Mouse (Mus musculus) central nervous system, embryonic 11.5 days (tissue): Measurements from ENCODE around the gene P2rx1. TPM values are rescaled to one million over a fixed set of nuclear protein-coding genes. Genes with fewer than 3 reads are reported as not detected.

Experiments
- polyA plus RNA-seq: library from polyadenylated mRNA; depleted of rRNA; stranded (reverse); fragments of >200 nt; gene quantifications from 2 replicates; pipeline ENCODE4 v1.2.3, GENCODE M21; 2012; rRNA removed

The P2rx1 gene
- 1.2 and 1.7 TPM in 2 replicates for polyA plus RNA-seq

DNA sequence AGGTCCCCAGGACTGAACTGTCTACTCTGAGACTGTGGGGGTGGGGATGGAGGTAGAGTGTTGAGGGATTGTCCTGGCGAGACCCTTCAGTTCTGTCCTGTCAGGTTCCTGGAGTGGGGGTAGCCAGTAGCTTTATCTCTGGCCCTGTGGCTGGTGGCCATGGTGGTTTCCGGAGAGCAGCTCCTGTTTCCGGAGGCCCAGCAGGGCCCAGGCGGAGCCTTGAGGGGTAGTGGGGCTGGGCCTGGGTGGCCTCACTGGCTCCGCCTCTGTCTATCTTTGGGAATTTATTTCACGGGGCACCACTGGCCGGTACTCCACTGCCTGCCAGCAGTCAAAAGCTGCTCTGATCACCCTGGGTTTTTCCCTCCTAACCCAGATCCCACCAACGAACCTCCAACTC lies at the start of gene P2rx1:
TSS of gene P2rx1 (plus strand) at position 333 of the 400 bp plus-strand sequence.

DNA sequence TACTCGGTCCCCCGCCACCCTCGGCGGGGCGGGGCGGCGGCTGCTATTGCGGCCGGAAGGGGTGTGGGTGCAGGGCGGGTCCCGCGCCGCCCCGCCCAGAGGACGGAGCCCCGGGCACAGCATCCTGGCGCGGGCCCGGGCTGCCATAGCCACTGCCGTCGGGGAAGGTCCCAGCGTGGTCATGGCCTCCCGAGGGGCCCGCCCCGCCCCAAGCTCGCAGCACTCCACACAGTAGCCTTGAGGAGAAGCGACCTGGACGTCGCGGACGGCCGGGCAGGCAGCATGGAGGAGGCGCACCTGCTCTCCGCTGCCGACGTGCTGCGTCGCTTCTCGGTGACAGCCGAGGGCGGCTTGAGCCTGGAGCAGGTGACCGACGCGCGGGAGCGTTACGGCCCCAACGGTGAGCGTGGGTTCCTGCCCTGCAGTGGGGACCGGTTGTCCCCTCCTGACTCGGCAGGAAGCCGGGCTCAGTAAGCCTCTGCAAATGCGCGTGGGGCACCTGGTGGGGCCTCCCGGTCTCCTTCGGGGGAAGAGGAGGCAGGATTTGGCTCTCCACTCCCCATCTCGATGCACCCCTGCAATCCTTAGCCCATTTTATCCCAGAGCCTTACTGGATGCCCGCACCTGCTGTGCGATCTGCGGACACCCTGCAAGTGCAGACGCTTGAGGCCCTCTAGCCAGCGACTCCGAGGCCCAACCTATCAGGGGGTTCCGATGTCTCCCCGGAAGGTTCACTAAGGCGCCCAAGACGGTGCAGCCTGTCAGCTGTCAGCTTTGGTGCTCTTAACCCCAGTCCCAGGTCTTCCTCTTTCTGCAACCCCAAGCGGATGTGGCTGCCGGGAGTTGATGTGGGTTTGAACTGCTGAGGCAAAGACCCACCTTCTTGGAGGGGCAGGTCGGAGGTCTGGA lies 37.6 kb upstream of the P2rx1 start, which contains the start of gene Atp2a3:
TSS of gene Atp2a3 (plus strand) at position 98 of the 909 bp plus-strand sequence.

DNA sequence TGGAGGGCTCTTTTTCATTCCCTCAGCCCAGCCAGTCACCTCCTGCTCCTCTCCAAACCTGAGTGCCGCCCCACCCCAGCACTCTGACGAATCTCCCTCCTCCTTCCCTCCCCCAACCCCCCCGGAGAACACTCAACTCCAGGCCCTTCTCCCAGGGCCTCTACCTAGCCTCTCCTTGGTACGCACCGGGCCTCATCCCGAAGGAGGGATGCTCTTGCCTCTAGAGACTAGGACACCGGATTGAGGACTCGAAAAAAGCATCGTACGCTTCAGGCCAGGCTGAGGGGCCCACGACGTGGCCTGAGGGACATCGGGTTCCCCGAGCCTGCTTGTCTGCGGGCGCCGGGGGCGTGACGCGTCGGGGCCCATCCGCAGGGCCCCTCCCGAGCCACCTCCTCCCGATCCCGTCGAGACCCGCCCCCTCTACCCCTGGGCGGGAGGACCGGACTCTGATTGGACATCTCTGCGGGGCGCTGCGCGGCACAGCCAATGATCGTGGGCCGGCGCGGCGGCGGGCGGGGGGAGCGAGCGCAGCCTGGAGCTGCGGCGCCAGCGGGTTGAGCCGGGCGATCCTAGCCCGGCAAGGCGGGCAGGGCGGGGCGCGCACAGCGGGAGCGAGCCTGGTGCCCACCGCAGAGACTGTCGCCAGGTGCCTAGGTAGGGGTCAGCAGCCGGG lies 19.7 kb downstream of the P2rx1 start, which contains the start of gene Camkk1:
TSS of gene Camkk1 (plus strand) at position 538 of the 676 bp plus-strand sequence.

DNA sequence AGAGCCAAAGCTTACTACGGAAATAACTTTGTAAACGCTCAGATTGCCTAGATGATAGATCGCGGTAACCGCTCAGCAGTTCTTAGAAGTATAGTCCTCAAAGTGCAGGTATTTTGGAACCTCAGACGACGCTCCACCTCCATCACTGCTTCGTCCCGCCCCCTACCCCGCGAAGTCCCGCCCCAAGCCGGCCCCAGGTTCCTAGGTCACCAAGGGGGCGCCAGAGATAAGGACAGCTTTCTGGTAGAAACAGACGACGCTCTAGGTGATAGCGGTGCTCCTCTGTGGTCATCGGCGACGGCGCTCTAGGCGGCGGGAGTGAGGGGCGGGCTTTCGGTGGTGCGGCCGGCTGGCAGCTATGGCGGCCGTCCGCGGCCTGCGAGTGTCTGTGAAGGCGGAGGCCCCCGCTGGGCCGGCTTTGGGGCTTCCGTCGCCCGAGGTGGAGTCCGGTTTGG lies 48.7 kb downstream of the P2rx1 start, which contains the start of gene Ncbp3:
TSS of gene Ncbp3 (plus strand) at position 242 of the 455 bp plus-strand sequence.

Other genes starting within 250 kb of the P2rx1 start
- 4.3 and 4.4 TPM in 2 replicates for gene Cyb5d2, start 203.0 kb upstream of the P2rx1 start, polyA plus RNA-seq
- 14.6 and 19.9 TPM in 2 replicates for gene Zzef1, start 202.9 kb upstream of the P2rx1 start, polyA plus RNA-seq
- gene Atp2a3, start 37.9 kb upstream of the P2rx1 start, polyA plus RNA-seq, result 2.1 and 2.4 TPM in 2 replicates
- gene Camkk1, start 19.9 kb downstream of the P2rx1 start, polyA plus RNA-seq, result 5.3 and 7.2 TPM in 2 replicates
- 9.6 and 11.2 TPM in 2 replicates for gene Ncbp3, start 48.7 kb downstream of the P2rx1 start, polyA plus RNA-seq
- 0.08 and 0.09 TPM in 2 replicates for gene Itgae, start 91.5 kb downstream of the P2rx1 start, polyA plus RNA-seq
- 7.2 and 8.3 TPM in 2 replicates for gene Haspin, start 139.2 kb downstream of the P2rx1 start, polyA plus RNA-seq
- 0.28 and 0.30 TPM in 2 replicates for gene P2rx5, start 161.3 kb downstream of the P2rx1 start, polyA plus RNA-seq
- gene Emc6, start 177.9 kb downstream of the P2rx1 start, polyA plus RNA-seq, result 54.9 and 65.4 TPM in 2 replicates
- 36.6 and 91.2 TPM in 2 replicates for gene Tax1bp3, start 178.0 kb downstream of the P2rx1 start, polyA plus RNA-seq
- gene Ctns, start 199.9 kb downstream of the P2rx1 start, polyA plus RNA-seq, result 12.3 and 21.2 TPM in 2 replicates
- 0.91 and 1.5 TPM in 2 replicates for gene Shpk, start 200.4 kb downstream of the P2rx1 start, polyA plus RNA-seq
- 0.04 and 0.05 TPM in 2 replicates for gene Trpv1, start 235.2 kb downstream of the P2rx1 start, polyA plus RNA-seq